Mouse (Mus musculus) MEL-GATA-1-ER (cell line): ENCODE data around the gene Slc35e4.

ENCODE experiments used
- DNase-seq: peaks from one replicate; pipeline ENCODE4 v3.0.0-alpha.2; 2012; ENCODE audit warnings: low read depth; ENCODE audit errors: extremely low read depth

Gene Slc35e4

GRCm38 (mm10) chr11:3864343-3864742 lies 50.1 kb downstream of the Slc35e4 start:
- no peak for DNase-seq

- no peak for DNase-seq
Measured at GRCm38 (mm10) chr11:3863454-3864112, 50.9 kb downstream of the Slc35e4 start, which contains the start of gene Osbp2. TSS of gene Osbp2 (minus strand) at chr11:3863903.

GRCm38 (mm10) chr11:3862661-3863453 lies 51.6 kb downstream of the Slc35e4 start:
- no peak for DNase-seq

- DNase-seq = no peak
Measured at GRCm38 (mm10) chr11:3860361-3860760, 54.1 kb downstream of the Slc35e4 start.

- DNase-seq = no peak
Measured at GRCm38 (mm10) chr11:3859778-3860177, 54.7 kb downstream of the Slc35e4 start.

- no peak for DNase-seq
Measured at GRCm38 (mm10) chr11:3857902-3858301, 56.6 kb downstream of the Slc35e4 start.
